Mouse (Mus musculus) R1 (cell line): ENCODE measurements around the gene 4930503B20Rik.

ENCODE experiments used
- DNase-seq: peaks from one replicate; pipeline ENCODE4 v3.0.0-alpha.2; 2018; ENCODE audit warnings: low read depth, low spot score

The 4930503B20Rik gene

DNA sequence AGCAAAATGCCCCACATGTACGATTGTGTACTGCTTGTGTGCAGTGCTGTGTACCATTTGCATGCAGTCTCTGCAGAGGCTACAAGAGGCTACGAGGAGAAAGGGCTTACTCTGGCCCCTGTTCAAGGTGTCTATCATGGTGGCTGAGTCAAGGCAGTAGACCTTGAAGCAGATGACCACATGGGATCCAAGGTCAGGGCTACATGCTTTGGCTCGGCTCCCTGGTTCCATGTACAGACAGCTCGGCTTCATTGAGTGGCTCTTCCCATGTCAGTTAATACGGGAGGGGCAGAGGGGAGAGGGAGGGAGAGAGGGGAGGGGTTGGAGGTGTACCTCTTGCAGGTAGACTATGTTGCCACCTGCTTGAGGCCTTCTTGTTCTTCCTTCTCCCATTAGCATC, 1.3 kb upstream of the 4930503B20Rik start:
- no peak for DNase-seq

DNA sequence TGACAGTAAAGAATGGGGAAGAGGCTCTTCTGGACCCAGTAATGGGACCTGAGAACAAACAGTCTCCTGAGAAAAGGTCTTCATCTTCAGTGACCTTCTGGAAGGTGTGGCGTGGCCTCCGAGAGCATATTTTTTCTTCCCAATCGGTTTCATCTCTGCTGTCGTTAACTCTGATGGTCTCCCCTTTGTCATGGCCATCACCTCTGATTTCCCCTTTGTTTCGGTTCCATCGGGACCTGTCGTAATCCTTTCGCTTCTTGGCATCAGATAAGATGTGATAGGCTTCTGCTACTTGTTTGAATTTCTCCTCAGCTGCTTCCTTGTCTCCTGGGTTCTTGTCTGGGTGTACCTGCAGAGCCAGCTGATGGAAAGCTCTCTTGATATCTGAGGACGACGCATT, 401 bp downstream of the 4930503B20Rik start:
- no peak for DNase-seq

DNA sequence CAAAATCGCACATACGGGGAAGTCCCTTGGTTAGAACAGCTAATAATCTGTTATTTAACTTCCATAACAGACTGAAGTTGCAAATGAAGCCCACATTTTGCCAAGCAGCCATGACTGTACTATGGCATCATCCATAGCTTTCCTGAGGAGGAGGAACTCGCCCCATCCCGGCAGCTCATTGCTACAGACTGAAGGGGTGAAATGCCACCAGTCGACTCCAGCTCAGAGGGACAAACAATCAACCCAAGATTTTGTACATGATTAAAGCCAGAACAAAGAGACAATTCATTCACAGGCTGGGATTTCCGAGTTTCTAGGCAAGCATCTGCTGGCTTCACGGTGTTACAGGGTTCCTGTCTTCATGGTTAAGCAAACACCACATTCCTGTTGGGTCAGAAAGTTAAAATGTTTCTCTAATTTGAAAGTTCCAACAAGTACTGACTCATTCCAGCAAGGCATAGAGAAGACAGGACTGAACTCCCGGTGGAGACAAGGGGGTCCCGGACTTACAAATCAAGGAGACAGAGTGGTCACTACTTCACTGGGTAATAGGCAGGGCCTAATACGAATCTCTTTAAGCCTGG, 1.7 kb downstream of the 4930503B20Rik start:
- no peak for DNase-seq

DNA sequence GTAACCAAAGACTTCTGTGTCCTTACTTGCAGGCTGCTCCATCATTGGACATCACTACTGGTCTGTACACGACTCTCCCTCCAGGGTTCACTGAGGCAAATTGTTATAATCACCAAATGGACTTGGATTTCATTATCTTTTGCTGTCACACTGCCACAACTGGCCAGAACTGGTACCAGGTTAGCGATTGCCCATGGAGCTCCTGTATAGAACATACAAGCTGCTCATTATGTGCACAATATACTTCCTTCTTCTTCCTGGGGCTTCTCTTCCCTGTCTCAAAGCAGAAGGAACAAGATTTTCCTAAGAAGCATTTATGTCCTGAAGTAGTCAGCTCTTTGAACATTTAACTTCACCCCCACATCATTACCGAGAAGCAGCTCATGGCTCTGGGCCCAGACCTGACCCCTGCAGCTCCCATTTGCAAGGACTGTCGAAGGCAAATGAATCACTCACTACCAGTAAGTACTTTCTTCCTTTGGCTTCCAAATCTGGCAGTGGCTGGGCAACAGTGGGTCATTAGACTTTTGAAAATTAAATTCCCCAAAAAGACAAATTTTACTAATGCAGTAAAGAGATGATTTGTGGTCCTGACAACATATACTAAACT, 9.2 kb downstream of the 4930503B20Rik start:
- DNase-seq = no peak

DNA sequence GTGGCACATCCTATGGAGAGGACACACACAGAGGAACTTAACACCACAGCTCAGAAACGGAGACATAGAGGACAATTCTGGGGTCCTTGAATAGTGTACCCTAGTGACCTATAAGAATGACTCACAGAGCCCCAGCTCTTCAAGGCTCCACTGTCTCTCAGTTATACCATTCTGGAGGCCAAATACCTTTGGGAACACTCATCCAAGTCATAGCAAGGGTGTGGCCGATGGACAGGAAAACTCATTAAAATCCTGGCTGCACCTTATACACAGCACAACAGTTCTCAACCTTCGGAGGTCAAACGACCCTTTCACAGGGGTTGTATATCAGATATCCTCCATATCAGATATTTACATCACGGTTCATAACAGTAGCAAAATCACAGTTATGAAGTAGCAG, 18.6 kb downstream of the 4930503B20Rik start:
- no peak for DNase-seq

DNA sequence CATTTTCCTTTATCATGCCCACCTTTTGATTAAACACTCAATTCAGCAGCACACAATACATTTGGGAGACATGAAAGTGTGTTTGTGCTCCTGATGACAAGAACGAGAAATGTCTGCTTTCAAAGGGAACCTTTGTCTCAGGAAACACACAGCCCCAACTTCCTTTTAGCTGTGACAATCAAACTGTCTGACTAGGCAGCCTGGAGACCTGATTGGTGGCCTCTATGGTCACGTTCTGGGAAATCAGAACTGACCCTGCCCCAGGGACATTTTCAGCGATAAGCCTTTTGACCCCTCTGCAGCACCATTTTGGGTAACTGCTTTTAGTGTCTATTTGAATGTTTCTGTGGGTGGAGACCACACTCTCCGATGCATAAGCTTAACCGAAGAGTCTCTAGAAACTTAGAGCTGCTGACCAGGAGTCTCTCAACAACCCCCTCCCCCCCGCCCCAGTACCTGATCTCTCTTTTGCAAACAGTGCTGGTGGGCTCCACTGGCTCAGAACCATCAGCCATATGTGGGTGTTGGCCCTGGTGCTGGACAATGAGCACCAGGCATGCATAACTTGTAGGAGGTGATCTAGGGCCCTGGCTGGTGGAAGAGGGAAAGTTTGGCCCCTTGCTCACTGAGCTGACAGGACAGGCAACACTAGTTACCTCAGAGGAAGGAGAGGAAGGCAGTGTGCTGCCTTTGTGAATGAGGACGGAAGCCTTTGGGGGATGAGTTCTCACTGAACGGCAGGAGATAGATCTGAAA, 22.7 kb downstream of the 4930503B20Rik start:
- no peak for DNase-seq

DNA sequence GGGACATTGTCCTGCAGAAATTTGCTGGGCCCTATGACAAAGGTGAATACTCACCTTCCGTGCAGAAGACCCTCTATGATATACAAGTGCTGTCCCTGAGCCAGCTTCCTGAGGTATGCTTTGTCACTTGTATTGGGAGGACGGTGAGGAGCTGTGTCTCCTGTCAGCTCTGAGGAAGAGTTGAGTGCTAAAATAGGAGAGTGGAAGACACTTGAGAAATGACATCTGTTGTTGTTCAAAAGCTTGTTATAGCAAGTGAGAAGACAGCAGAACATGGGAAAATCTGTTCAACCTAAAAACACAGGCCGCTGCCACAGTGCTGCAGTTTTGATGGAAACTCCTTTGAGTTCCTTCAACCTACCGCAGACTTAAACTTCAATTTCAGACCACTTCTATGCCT, 25.4 kb downstream of the 4930503B20Rik start:
- no peak for DNase-seq

DNA sequence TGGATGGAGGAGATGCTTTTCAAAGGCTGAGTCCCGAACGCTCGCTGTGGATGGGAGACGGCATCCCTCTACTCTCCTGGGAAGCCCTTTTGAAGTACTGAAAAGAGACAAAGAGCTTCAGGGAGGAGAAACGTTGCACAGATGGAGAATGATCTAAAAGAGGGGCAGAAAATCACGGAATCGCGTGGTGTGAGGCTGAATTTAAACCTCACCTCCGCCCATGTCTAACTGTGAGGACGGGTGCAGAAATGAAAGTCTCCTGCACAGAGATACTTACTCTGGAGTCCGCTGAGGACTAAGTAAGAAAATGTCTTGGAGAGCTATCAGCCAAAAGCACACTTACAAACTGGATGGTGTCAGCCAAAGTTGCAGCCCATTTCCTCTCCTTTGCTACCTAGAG, 29.2 kb downstream of the 4930503B20Rik start:
- no peak for DNase-seq

DNA sequence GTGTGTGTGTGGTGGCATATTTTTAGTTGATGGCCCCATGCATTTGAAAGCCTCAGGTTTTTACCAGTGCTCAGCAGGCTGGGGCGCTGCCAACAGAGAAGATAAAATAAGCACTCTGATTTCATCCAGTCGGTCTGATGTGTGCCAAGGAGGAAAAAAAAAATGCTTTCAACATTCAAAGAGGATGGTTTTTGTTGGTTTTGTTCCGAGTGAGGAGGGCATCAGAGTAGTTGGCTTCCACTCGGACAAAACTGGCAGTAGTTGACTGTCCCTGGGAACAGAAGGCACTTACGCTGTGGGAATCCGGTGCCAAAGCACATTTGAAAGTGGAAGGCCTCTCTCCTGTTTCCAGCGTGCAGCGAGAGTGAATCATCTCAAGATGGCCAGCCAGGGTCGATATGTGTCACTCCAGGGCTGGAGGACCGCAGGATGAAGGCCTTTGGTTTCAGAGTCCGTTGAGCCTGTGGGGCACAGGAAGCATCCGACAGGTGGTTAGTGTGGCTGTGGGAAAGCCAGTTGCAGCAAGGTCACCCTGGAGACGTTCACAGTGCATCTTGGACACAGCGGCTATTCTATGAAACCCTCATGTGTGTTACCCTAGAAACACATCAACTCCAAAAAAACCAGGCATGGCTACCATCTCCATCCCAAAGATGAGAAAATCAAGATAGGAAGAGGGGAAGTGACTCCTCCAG, 30.4 kb downstream of the 4930503B20Rik start:
- DNase-seq = no peak

DNA sequence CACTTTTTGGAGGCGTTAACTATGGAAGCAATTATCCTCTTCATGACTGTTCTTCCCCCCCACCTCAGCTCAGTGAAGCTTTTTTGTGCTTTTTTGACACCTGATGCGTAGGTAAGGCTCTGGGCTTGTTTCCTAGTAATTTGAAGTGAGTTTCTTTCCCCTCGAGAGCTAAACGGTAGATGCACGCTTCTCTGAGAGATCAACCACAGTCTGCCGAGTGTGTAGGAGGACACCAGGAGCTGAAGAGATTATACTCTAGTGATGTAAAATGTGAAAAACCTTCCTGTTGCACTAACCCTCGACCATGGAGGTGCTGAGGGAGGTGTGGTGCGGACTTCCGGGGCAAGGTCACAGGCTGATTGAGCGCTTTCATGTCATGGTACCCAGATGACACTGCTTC, 31.0 kb downstream of the 4930503B20Rik start:
- DNase-seq = no peak

DNA sequence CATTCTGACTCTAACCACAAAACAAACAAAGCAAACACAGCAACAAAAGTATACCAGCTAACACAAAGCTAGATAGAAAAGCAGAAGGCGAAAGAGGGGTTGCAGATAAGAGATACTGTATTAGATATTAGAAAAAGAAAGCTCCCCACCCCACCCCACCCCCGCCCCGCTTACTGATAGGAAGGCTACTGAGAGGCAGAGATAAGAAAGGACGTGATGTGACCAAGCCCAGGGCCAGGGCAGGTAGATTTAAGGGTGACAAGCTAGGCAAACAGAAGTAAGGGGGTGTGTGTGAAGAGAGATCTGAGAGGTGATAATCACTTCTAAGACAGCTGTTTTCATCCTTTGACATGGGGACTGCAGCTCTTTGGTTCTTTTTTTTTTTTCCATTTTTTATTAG, 32.8 kb downstream of the 4930503B20Rik start:
- no peak for DNase-seq

DNA sequence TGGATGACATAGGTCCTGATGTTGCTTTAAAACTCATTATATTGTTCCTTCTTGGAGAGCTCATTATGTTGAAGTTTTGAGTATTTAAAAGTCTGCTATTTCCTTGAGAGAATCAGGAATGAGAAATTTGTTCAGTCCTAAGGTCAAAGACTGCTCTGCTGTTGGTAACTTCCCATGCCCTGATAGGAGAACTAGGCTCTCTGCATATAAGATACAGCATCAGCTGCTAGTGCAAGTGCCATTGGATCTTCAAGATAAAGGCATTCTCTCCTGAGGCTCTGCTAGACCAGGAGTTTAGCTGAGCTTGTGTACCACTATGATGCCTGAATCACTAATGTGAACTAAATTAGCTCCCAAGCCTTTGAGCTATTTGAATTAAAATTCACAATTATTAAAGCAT, 33.2 kb downstream of the 4930503B20Rik start:
- DNase-seq = no peak

DNA sequence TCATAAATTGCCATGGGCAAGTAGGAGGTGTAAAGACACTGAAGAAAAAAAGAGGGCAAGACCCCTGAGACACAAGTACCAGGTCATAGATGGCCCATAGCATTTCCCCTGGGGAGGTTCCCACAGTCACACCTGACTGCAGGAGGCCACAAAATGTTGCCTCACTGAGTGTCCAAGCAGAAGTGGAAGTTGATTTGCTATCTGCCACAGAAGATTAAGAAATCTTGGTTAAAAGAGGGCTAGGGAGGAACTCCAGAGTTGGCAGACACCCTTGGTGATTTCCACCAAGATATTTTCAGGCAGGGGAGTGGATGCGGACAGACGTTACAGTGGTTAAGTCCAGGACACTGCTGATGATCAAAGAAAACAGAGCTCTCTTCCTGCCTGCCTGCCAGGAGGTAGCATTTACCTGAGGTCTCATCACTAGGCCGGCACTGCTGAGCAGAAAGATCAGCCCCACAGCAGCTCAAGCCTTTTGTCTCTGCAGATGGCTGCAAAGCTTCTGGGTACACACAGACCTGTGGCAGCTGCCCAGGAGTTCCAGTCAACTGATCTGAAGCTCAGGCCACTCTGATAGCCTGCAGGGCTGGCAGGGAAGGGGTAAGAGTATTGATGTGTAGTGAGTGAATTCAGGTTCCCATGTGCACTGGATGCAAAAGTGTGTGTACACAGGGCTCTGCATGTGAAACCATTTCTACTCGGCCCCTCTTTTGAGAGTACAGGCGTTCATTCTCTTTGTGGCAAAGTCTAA, 34.4 kb downstream of the 4930503B20Rik start:
- DNase-seq = no peak

DNA sequence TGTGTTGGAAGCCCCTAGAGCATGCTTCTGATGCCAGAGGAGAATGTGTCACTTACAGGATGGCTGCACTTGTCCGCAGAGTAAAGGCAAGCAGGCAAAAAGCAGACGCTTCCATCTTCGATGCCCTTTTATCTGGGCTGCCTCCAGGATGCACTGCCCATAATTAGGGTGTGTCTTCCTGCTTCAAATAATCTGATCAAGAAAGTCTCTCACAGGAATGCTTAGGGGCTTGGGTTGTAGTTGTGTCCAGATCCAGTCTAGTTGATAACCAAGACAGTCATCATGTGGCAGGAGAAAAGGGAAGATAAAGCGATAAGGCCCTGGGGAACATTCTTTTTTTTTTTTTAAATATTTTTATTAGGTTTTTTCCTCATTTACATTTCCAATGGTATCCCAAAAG, 35.6 kb downstream of the 4930503B20Rik start, which contains the start of gene Dnase2b:
Gene Dnase2b, minus strand, starts transcription at position 101 of the 400 bp plus-strand sequence.
- DNase-seq = no peak

DNA sequence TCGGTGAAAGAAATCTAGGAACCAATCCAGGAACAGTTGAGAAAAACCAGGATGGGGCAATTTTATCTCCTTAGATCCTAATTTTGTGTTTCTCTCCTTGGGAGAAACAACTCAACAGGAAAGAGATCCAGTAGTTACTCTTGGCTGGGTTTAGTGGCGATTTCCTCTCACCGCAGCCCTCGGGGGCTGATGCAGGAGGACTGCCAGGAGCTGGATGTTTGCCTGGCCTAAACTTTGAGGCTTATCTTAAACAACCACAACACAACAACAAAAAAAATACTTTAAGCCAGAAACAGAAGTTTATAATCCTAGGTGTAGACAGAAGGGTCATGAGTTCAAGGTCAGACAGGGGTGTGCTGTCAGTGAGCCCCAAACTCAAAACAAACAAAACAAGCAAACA, 39.3 kb downstream of the 4930503B20Rik start:
- DNase-seq = no peak

DNA sequence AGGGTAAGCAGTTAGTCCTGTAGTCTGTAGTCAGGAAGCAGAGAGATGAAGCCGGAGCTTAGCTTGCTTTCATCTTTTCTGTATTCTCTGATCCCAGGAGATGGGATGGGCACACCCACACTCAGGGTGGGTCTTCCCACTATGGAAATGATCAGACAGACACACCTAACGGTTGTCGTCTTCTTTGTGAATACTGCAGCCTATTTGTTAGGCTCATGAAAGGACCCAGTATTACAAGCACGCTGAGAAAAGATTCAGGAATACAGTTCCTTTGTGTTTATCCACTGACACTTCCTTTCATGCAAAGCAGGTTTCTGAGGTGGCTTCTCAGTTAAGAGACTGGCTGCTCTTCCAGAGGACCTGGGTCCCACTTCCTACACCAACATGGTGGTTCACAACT, 39.9 kb downstream of the 4930503B20Rik start:
- DNase-seq = peak; percentile 68

DNA sequence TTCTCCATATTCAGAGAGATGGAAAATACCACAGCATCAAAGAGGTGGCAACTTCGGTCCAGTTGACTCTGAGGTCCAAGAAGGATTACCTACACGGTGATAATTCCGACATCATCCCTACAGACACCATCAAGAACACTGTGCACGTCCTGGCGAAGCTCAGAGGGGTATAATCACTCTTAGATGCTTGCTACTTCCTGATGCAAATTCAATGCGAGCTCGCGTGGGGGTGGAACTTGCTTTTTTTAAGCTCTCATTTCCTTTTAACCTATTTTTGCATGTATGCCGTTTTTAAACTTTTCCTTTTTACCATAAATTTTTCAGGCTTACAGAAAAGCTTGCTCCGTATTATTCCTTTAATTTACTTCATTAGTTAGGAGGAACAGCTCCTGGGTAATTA, 40.8 kb downstream of the 4930503B20Rik start:
- DNase-seq = no peak

DNA sequence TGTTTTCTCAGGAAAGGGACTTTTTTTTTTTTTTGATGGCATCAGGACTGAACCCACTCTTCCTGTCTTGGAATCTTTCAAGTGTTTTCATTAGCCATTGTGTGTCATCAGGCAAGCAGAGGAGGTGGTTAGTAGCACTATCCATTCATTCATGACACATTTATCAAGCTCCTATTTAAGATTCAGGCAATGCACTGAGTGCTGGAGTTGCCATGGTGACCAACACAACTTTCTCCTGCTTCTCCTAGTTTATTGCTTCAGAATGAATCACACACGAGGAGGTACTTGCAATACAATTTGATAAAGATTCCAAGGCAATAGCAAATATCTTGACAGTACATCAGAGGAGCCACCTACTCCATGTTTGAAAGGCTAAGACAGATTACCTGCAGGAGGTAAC, 43.7 kb downstream of the 4930503B20Rik start:
- DNase-seq = no peak

DNA sequence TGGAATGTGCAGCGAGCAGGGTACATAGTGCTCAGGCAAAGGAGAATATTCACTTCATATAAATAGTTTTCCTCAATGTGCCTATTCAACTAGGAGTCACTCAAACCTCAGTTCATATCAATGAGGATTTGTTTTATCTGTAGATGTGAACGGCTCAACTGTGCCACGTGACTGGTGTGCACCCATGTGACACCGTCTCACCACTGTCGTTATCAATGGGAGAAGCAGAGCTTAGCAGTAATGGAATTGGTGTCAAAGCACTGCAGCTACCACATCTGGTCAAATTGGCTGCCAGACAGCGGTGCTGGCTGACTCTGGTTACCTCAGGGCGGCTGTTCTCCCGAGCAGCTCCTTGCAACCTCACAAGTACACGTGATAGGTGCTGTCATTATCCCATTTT, 46.5 kb downstream of the 4930503B20Rik start:
- no peak for DNase-seq

DNA sequence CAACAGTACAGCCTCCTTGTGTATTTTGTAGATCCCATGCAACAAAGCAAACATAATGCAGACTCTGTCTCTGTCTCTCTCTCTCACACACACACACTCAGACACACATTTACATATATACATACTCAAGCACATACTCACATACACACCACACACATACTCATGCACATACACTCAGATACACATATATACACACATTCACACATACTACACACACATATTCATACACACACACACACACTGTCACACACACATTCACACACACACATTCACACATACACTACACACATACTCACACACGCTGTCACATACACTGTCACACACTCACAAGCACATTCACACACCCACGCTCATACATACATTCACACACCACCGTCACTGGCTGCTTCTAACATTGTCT, 48.6 kb downstream of the 4930503B20Rik start:
- DNase-seq = no peak

DNA sequence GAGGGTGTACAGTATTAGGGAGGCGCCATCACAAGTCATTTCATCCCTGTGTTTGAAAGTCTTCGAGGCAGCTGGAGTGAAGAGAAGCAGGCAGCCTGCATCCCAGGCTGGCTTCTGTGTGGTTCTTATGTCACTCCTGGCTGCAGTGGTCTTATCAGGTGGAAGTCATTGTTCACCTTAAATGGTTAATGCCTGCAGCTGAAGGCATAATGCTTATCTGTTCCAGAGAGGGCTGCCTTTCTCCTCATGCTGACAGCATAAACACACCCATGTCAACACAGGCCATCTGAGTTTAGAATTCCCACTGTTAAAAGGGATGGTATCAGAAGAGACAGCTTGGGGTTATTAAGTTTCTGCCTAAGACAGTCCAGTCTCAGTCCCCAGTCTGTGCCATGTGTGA, 49.9 kb downstream of the 4930503B20Rik start:
- peak; percentile 6 for DNase-seq
